Mouse (Mus musculus): ENCODE data around the gene Cnpy2. TPM values are rescaled to one million over a fixed set of nuclear protein-coding genes. Genes with fewer than 3 reads are reported as not detected.

Cnpy2 gene
- polyA plus RNA-seq, 1 experiment from 2014 or later: 221 TPM

DNA sequence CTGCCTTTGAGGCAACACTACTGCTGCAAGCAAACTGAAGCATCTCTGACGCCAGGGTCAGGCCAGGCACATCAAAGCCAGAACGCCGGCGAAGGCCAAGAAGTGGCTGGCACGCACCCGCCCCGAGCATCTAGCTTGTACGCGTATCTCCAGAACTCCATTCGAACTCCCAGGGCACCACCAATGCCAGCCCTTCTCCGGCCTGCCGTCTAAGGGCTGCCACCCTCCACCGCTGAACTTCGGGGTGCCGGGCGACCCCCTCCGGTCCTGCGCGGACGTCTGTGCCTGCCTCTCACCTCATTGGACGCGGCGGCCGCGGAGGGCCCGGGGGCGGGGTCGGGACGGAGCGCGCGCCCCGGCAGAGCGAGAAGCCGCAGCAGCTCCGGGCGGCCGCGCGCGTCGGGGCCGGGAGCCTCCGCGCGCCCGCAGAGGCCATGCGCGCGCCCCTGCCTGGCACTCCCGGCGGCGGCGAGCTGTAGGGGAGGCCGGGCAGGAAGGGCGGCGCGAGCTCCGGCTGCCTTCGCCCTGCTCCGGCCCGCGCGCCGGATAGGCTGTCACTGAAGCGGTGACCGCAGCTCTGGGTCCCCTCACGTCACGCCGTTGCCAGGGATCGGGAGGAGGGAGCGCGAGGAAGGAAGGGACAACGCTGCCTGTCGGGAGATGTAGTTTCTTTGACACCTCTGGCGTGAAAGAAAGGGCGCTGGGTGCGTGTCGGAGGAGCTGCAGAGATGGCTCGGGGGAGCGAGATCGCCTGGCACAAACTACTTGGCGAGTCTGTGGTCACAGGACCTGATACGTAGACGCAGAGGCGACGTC lies 46.4 kb downstream of the Cnpy2 start, which contains the start of gene Coq10a:
Gene Coq10a (minus strand): TSS at position 596 of the 816 bp plus-strand sequence.
- H3K9me3 ChIP-seq (ENCODE audit: control insufficient read depth, low read length): no peaks in the 10 kb centered on the region
- peak within 1 kb of the TSS; percentile 67 for H3K9ac ChIP-seq (ENCODE audit: low read depth, low read length)
- DNase-seq (ENCODE audit: low spot score): peak; percentile 89
- H3K36me3 ChIP-seq (ENCODE audit: control insufficient read depth, insufficient read depth, low read length): peaks cover 2% of the 10 kb centered on the region
- no peaks in the 10 kb centered on the region for H3K27me3 ChIP-seq (replicated peaks; ENCODE audit: control insufficient read depth, insufficient read depth, low read length)
- H3K4me1 ChIP-seq (replicated peaks; ENCODE audit: control insufficient read depth, insufficient read depth, low read length): peaks cover 18% of the 10 kb centered on the region
- H3K4me3 ChIP-seq (ENCODE audit: low read depth, low read length): peak within 1 kb of the TSS; percentile 70
- WGBS: under 1% methylated on average over 87 of the region's 87 CpGs
- ATAC-seq (replicated peaks; ENCODE audit: low FRiP score): peak; percentile 89
- H3K4me2 ChIP-seq: peak within 1 kb of the TSS; percentile 97
- H3K27ac ChIP-seq (ENCODE audit: low read depth, low read length): peak within 1 kb of the TSS; percentile 67

DNA sequence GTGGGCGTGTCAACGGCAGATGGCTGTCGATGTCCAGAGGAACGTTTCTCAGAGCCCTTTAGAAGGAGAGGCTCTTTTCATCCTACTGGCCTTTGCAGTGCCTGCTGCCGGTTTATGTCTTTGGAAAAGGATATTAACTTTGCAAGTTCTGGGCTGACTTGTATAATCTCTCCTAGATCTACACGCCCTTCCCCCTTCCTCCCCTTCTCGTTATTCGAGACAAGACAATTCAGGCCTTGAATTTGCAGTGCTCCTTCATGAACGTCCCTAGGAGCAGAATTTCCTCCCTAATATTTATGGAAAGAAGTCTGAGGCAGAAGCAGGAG lies 46.9 kb downstream of the Cnpy2 start:
- H3K27me3 ChIP-seq (replicated peaks; ENCODE audit: control insufficient read depth, insufficient read depth, low read length): no peaks in the 10 kb centered on the region
- peak overlapping the region; percentile 70 for H3K4me3 ChIP-seq (ENCODE audit: low read depth, low read length)
- peak overlapping the region; percentile 67 for H3K27ac ChIP-seq (ENCODE audit: low read depth, low read length)
- ATAC-seq (replicated peaks; ENCODE audit: low FRiP score) (no peak), DNase-seq (ENCODE audit: low spot score) (no peak)
- peaks cover 18% of the 10 kb centered on the region for H3K4me1 ChIP-seq (replicated peaks; ENCODE audit: control insufficient read depth, insufficient read depth, low read length)
- no peaks in the 10 kb centered on the region for H3K36me3 ChIP-seq (ENCODE audit: control insufficient read depth, insufficient read depth, low read length)
- peak overlapping the region; percentile 67 for H3K9ac ChIP-seq (ENCODE audit: low read depth, low read length)
- H3K4me2 ChIP-seq: peak overlapping the region; percentile 97
- WGBS: 4% methylated on average over 9 of the region's 9 CpGs
- H3K9me3 ChIP-seq (ENCODE audit: control insufficient read depth, low read length): no peaks in the 10 kb centered on the region

DNA sequence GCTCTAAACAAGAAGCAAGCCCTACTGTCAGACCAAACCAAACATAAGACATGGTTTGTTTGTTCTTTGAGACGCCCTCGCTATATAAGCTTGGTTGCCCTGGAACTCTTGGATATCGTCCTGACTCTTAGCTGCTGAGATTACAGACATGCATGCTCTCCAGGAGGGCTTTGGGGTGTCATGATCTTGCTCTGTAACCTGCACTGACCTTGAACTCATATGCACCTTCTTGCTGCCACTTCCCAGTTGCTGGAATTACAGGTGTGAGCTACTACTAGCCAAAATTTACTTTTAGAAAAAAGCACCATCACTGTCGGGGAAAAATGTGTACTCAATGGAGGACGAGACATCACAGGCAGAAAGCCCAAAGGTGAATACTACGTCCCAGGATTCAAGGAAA lies 47.3 kb downstream of the Cnpy2 start:
- Histone ChIP-seq H3K9ac (ENCODE audit: low read depth, low read length) (peak overlapping the region; percentile 67), H3K36me3 (ENCODE audit: control insufficient read depth, insufficient read depth, low read length) (no peaks in the 10 kb centered on the region), H3K4me3 (ENCODE audit: low read depth, low read length) (peak overlapping the region; percentile 70), H3K27me3 (replicated peaks; ENCODE audit: control insufficient read depth, insufficient read depth, low read length) (no peaks in the 10 kb centered on the region), H3K4me1 (replicated peaks; ENCODE audit: control insufficient read depth, insufficient read depth, low read length) (peaks cover 18% of the 10 kb centered on the region), H3K27ac (ENCODE audit: low read depth, low read length) (peak overlapping the region; percentile 67; the same call in 1 of the 2 replicates), H3K9me3 (ENCODE audit: control insufficient read depth, low read length) (no peaks in the 10 kb centered on the region), H3K4me2 (peak overlapping the region; percentile 97)
- no peak for DNase-seq (ENCODE audit: low spot score)
- 75% methylated on average over 6 of the region's 6 CpGs for WGBS
- ATAC-seq (replicated peaks; ENCODE audit: low FRiP score): no peak

DNA sequence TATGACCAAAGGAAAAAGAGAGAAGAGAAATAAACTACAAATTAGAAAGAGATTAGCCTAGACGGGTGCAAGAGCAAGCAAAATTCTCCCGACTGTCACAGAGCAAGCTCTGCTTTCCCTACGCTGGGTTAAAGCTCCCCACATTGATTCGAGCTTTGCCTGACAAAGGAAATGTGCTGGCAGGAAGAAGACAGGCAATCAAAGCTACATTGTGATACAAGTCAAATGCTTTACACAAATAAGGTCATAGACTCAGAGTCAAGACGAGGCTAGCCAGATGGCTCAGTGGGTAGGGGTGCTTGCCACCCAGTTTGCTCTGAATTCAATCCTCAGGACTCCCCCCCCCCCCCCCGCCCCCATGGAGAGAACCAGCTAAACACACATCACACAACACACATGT lies 47.8 kb downstream of the Cnpy2 start:
- Histone ChIP-seq H3K27ac (ENCODE audit: low read depth, low read length) (no peak overlapping the region), H3K27me3 (replicated peaks; ENCODE audit: control insufficient read depth, insufficient read depth, low read length) (no peaks in the 10 kb centered on the region), H3K4me2 (no peak overlapping the region; the same call in 1 of the 2 replicates), H3K4me3 (ENCODE audit: low read depth, low read length) (no peak overlapping the region; the same call in 1 of the 2 replicates), H3K4me1 (replicated peaks; ENCODE audit: control insufficient read depth, insufficient read depth, low read length) (peaks cover 18% of the 10 kb centered on the region), H3K36me3 (ENCODE audit: control insufficient read depth, insufficient read depth, low read length) (no peaks in the 10 kb centered on the region), H3K9me3 (ENCODE audit: control insufficient read depth, low read length) (no peaks in the 10 kb centered on the region), H3K9ac (ENCODE audit: low read depth, low read length) (no peak overlapping the region)
- DNase-seq (ENCODE audit: low spot score): no peak
- 63% methylated on average over 6 of the region's 6 CpGs for WGBS
- ATAC-seq (replicated peaks; ENCODE audit: low FRiP score): no peak

DNA sequence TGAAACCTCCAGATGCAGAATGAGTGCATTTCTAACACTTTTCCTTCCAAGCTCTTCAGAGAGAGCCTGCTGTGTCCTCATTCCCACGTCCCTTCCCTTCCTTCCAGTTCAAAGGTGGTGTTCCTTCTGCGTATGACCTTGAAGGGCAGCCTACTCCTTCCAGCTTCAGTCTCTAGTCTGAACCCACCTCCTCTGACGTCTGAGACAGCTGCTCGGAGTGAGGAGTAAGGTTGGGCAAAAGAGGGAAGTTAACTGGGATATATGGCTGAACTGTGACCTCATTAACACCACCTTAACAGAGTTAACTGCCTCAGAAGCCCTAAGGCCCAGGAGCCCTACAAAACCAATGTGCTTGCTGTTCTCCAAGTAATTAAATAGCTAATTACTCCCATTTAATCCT lies 48.3 kb downstream of the Cnpy2 start:
- no peaks in the 10 kb centered on the region for H3K27me3 ChIP-seq (replicated peaks; ENCODE audit: control insufficient read depth, insufficient read depth, low read length)
- no peaks in the 10 kb centered on the region for H3K9me3 ChIP-seq (ENCODE audit: control insufficient read depth, low read length)
- no peak for ATAC-seq (replicated peaks; ENCODE audit: low FRiP score)
- peaks cover 18% of the 10 kb centered on the region for H3K4me1 ChIP-seq (replicated peaks; ENCODE audit: control insufficient read depth, insufficient read depth, low read length)
- H3K4me2 ChIP-seq: no peak overlapping the region
- no peak overlapping the region for H3K4me3 ChIP-seq (ENCODE audit: low read depth, low read length)
- no peak overlapping the region for H3K27ac ChIP-seq (ENCODE audit: low read depth, low read length)
- no peaks in the 10 kb centered on the region for H3K36me3 ChIP-seq (ENCODE audit: control insufficient read depth, insufficient read depth, low read length)
- DNase-seq (ENCODE audit: low spot score): no peak
- H3K9ac ChIP-seq (ENCODE audit: low read depth, low read length): no peak overlapping the region
- WGBS: 60% methylated on average over 4 of the region's 4 CpGs

DNA sequence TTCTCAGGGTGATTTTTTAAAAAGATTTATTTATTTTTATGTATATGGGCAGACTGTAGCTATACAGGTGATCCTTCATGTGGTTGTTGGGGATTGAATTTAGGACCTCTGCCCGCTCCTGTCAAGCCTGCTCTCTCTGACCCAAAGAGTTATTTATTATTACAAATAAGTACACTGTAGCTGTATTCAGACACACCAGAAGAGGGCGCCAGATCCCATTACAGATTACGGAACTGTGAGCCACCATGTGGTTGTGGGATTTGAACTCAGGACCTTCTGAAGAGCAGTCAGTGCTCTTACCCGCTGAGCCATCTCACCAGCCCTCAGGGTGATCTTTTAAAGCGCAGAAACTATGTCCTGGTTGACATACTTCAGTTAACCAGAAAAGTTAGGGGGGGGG lies 49.9 kb downstream of the Cnpy2 start:
- Histone ChIP-seq H3K9me3 (ENCODE audit: control insufficient read depth, low read length) (no peaks in the 10 kb centered on the region), H3K4me2 (no peak overlapping the region), H3K4me1 (replicated peaks; ENCODE audit: control insufficient read depth, insufficient read depth, low read length) (peaks cover 22% of the 10 kb centered on the region), H3K4me3 (ENCODE audit: low read depth, low read length) (no peak overlapping the region), H3K27ac (ENCODE audit: low read depth, low read length) (no peak overlapping the region), H3K27me3 (replicated peaks; ENCODE audit: control insufficient read depth, insufficient read depth, low read length) (no peaks in the 10 kb centered on the region), H3K36me3 (ENCODE audit: control insufficient read depth, insufficient read depth, low read length) (no peaks in the 10 kb centered on the region), H3K9ac (ENCODE audit: low read depth, low read length) (no peak overlapping the region)
- DNase-seq (ENCODE audit: low spot score) (no peak), ATAC-seq (replicated peaks; ENCODE audit: low FRiP score) (no peak)
- 80% methylated on average over 5 of the region's 5 CpGs for WGBS

DNA sequence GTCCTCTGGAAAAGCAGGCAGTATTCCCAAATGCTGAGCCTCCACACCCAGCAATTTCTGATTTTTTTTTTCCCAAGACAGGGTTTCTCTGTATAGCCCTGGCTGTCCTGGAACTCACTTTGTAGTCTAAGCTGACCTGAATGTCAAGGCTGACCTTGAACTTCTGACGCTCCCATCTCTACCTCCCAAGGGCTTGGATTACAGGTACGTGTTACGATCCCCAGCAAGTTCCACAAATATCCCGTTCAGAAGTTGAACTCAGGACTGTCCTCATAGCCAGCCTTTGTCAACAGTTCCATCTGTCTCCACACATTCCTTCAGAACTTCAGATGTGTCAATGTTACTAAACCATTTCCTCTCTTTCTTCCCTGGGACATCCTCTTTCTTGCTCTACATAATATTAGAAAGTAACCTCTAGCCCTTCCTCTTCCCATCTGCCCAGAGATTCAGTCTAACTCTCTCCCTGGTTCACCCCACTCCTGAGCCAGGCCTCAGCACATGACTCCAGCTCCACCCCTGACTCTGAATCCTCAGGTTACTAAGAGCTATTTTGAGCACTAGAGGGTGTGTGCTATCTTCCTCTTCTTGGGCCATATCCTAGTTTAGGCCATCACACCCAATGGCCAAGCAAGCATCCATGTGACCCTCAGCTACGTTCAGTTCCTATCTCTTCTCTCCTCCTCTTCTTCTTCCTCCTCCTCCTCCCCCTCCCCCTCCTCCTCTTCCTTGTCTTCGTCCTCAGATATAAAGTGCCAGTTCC lies 50.9 kb downstream of the Cnpy2 start:
- ATAC-seq (replicated peaks; ENCODE audit: low FRiP score) (no peak), DNase-seq (ENCODE audit: low spot score) (no peak)
- Histone ChIP-seq H3K4me1 (replicated peaks; ENCODE audit: control insufficient read depth, insufficient read depth, low read length) (peaks cover 20% of the 10 kb centered on the region), H3K27ac (ENCODE audit: low read depth, low read length) (peak overlapping the region; percentile 39), H3K36me3 (ENCODE audit: control insufficient read depth, insufficient read depth, low read length) (no peaks in the 10 kb centered on the region), H3K9ac (ENCODE audit: low read depth, low read length) (0 out of 2 replicates have a peak overlapping the region, but pooled peaks have one; percentile 34), H3K27me3 (replicated peaks; ENCODE audit: control insufficient read depth, insufficient read depth, low read length) (no peaks in the 10 kb centered on the region), H3K9me3 (ENCODE audit: control insufficient read depth, low read length) (no peaks in the 10 kb centered on the region), H3K4me3 (ENCODE audit: low read depth, low read length) (no peak overlapping the region), H3K4me2 (no peak overlapping the region)
- WGBS: 58% methylated on average over 6 of the region's 6 CpGs

DNA sequence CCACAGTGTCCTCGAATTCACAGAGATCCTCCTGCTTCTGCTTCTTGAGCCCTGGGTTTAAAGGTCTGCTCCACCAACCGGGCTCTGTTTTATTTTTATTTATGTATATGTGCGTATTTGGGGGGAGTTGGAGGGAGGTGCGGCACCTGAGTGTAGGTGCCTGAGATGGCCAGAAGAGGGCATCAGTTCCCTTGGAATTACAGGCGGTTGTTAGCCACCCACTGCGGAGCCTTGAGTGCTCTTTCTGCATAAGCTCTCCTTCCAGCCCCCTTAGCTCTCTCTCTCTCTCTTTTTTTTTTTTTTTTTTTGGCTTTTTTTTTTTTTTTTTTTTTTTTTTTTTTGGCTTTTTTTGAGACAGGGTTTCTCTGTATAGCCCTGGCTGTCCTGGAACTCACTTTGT lies 52.1 kb downstream of the Cnpy2 start:
- H3K4me2 ChIP-seq: no peak overlapping the region
- ATAC-seq (replicated peaks; ENCODE audit: low FRiP score) (no peak), DNase-seq (ENCODE audit: low spot score) (no peak)
- peaks cover 29% of the 10 kb centered on the region for H3K4me1 ChIP-seq (replicated peaks; ENCODE audit: control insufficient read depth, insufficient read depth, low read length)
- no peak overlapping the region for H3K9ac ChIP-seq (ENCODE audit: low read depth, low read length)
- H3K27me3 ChIP-seq (replicated peaks; ENCODE audit: control insufficient read depth, insufficient read depth, low read length): no peaks in the 10 kb centered on the region
- peaks cover 7% of the 10 kb centered on the region; the same call in 1 of the 2 replicates for H3K36me3 ChIP-seq (ENCODE audit: control insufficient read depth, insufficient read depth, low read length)
- H3K9me3 ChIP-seq (ENCODE audit: control insufficient read depth, low read length): no peaks in the 10 kb centered on the region
- no peak overlapping the region for H3K4me3 ChIP-seq (ENCODE audit: low read depth, low read length)
- 76% methylated on average over 6 of the region's 6 CpGs for WGBS
- no peak overlapping the region for H3K27ac ChIP-seq (ENCODE audit: low read depth, low read length)

Measured in liver, embryonic 11.5 days (tissue).